Mouse (Mus musculus) testis, postnatal 14 days (tissue): ENCODE results near the gene Kcnk16.

ENCODE experiments used
- DNase-seq: peaks from one replicate; pipeline ENCODE4 v3.0.0; 2021; ENCODE audit warnings: low spot score

Kcnk16 gene

DNA sequence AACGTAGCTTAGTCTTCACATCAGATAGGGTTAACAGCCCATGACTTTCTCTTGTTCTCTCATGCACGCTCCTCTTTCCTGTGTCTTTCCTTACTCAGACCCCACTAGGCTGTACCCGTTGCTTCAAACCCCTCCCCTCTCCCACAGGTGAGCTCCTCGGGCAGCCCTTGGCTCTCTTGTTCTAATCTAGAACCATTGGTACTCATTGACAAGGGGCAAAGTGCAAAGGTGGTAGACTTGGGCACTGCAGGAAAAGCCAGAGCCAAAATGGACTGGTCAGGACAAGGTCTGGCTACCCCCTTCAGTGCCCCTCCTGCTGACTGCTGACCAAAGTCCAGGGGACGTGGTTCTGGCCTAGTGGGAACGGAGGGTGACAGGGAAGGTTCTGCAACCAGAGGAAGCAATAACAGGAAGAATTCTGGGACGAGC is 38.9 kb downstream of the Kcnk16 start:
- DNase-seq = no peak

DNA sequence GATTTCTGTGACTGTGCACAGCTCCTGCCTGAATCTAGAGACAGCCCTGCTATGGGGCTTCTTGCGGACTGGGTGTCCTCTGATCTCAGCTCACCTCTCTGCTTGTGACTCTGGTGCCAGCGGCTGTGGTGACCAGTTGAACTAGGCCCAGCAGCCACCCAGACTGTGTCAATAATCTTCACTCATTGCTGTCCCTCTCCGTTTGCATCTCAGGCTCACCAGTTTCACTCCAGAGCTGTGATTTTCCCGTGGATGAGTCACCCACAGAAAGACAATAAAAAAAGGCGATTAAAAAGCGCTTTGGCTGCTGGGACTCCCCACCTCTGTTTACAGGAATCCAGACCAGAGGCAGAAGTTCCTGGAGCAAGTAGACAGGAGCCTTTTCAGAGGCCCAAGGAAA is 39.6 kb downstream of the Kcnk16 start:
- no peak for DNase-seq

DNA sequence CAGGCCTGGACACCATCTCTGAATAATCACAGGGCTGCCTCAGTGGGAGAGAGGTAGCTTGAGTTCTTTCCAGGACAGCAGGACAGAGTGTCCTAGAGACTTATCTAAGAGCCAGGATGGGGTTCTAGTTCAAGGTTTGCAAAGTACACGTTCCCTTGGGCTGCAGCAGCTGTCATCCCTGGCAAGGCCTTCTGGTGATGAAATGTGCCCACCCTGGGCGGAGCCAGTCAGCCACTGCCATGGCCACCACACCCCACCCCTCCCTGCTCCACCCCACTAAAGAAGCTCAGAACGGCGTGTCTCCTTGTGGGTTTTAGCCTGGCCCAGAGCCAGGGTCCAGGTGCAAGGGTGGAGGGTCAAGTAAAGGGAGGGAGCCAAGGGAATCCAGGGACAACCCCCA is 40.7 kb downstream of the Kcnk16 start:
- DNase-seq = peak; percentile 52

DNA sequence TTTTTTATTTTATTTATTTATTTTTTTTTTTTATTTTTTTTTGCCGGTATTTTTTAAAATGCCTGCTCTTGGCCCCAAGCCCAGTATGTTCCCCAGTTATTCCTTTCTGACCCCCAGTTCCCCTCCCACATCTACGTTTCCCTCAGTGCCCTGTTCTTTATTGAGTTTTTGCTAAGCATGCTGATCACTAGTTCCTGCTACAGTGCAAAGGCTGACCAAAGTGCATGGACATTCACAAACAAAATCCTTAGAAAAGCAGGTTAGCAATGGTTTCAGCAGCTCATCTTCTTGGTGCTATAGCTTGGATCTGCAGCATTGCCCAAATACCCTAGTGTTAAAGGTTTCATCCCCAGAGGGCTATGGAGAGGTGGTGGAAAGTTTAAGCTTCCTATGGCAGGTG is 42.0 kb downstream of the Kcnk16 start:
- DNase-seq = no peak

DNA sequence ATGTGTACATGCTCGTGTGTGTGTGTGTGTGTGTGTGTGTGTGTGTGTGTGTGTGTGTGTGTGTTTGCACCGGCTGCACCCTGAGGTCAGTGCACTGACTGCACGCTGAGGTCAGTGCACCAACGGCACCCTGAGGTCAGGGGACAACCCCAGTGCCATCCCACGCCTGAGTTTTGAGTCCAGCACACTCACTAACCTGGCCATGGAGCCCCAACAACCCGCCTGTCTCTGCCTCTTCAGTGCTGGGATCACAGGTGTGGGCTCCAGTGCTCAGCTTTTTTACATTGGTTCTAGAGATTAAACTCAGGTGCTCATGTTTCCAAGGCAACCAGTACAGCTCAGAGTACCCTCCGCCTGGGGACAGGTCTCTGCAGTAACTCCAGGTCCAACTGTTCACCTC is 42.5 kb downstream of the Kcnk16 start:
- no peak for DNase-seq

DNA sequence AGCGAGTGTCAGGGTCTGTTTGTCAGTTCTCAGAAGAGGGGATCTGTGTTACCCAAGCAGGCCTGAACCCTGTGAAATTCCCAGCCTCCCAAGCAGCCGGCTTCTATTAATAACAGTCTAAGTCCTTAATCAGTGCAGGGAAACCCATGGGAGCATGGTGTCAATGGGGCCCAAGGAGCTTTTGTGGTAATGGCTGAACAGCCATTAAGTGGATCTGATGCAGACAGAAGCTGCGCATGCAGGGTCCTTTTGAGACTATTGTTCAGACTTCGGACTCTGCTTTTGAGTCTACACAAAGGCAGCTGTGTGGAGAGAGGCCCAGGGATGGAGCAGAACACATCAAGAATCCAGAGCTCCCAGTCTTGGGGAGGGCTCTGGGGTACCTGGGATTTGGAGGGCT is 43.5 kb downstream of the Kcnk16 start:
- DNase-seq = no peak

DNA sequence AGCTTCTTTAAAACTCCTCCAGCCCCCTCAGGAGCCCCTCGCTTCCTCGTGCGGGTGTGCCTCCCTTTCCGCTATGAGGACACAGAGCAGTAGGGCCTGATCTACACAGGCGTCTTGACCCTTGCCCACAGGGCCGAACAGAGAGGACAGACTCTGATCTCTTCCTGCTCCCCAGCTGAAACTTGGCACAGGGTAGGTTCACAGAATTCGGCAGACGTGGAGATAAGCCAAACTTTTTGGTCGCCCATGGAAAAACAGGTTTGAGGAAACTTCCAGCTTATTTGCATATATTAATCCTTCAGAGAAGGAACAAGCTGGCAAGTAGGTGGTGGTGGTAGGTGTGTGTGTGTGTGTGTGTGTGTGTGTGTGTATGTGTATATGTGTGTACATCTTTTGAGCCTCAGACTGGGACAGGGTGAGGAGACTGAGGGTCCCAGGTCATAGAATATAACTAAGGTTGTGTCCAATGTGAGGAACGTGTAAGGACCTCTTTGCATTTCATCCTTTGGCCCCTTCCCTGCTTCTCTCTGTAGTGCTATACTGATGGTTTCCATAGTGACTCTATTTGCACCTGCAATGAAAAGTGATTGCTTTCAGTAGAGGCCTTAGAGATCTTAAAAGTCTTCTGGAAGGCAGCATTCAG is 44.3 kb downstream of the Kcnk16 start:
- DNase-seq = no peak

DNA sequence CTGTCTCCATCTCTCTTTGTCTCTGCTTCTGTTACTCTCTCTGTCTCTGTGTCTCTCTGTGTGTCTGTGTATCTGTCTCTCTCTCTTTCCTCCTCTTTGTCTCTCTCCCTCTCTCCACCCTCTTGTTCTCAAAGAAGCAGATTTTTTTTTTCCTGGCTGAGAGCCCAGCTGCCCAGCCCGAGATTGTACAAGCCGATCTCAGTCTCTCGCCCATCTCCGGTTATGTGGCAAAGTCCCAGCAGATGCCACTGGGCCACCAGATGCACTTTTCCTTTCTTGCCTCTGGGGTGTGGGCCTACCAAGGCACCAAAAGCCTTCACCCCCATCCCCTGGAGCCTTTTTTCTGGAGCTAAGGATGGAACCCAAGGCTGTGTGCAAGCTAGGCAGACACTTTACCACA is 44.8 kb downstream of the Kcnk16 start:
- DNase-seq = peak; percentile 62

DNA sequence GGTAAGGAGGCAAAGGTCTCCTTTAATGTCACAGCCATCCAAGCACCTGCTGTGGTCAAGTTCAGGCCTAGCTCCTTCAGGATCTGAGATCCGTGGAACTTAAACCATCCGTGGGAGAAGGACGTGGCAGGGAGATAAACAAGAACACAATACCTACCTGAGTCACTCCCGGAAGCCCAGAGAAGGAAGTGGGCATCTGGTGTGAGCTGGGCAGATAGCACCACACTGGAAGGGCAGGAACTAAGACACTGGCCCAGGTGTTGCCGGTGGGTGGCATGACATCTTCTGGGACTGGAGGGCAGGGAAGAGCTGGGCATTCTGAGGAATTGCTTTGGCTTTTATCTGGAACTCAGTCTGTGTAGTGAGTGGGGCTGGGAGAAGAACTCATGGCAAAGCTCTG is 45.7 kb downstream of the Kcnk16 start:
- no peak for DNase-seq

DNA sequence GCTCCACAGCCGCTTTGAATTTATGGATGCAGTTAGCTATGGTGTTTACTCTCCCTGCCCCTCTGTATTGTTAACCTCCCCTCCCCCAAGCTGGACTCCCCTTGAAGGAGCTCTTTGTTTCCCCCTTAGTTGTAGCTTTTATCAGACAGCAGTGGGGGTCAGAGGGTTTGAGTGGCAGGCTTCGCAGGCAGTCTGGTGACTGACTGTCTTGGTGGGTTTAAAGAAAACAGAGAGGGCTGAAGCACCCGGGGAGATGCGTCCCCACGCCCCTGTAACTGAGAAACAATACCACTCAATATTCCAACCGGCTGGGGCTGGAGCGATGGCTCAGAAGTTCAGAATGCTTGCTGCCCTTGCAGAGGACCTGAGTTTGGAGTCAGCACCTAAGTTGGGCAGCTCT is 47.9 kb downstream of the Kcnk16 start:
- DNase-seq = no peak

DNA sequence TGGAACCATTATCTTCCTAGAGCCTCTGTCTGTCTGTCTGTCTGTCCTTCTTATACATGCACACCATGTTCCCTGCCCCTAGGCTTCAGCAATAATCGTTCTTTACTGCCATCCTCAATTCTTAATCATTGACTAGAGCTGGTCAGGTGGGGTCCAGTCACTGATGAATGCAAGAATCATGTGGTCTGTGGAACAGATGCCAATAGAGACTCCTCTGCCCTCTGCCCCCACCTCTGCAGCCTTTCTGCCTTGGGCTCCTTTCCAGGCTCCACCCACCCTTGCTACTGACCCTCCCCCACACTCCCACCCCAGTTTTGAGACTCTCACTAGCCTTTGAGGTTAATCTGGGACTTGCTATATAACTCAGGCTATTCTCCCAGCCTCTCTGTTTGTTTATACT is 49.1 kb downstream of the Kcnk16 start:
- no peak for DNase-seq

DNA sequence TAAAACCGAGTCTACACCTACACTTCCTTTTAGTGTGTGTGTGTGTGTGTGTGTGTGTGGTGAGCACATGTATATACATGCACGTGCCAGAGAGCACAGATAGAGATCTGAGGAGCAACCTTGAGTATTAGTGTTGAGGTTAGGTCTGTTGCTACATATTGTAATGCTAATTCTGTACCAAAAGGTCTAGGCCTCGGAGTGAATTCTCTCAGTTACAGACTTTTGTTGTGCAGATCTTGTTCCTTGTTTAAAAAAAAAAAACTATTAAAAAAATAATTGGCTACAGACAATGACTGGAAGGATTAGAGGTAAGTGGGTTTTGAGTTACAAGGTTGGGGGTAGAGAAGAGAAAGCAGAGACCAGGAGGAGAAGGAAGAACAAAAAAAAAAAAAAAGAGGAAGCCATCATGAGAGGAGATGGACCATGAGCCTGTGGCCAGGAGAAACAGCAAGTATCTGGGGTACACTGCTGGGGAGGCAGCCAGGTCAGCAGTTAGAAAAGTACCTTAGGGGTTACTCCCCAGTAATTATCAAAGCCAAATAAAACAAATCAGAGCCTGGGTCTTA is 51.6 kb downstream of the Kcnk16 start:
- no peak for DNase-seq

DNA sequence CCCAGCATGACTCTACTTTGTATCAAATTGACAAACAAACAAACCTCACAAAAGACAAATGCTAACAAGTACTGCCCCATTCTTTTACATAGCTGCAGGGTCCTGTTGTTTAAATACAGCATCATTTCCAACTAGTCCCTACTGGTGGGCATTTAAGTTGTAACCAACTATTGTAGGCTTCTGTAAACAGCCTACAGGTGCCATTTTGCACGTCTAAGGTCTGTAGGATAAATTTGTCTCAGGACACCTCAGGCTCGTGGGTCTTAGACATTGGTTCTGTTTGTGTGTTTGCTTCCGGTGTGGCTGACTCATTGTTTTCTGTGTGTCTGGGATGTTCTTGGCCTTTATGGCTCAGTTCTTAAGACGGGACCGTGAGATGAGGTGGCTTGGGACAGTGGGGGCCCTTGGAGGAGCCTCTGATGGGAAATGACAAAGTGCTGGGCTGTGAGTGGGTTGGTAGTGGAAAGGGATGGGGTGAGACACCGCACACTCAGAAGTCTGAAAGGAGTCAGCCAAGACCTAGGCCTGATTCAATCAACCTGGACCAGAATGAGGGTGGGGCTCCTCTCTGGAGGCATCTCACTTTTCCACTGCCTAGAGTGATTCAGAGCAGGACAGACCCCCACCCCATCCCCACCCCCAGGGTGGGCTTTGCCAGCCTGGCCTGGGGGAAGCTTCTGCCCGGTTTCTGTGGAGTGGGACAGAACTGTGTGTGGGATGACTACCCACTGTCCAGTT is 52.3 kb downstream of the Kcnk16 start:
- no peak for DNase-seq

DNA sequence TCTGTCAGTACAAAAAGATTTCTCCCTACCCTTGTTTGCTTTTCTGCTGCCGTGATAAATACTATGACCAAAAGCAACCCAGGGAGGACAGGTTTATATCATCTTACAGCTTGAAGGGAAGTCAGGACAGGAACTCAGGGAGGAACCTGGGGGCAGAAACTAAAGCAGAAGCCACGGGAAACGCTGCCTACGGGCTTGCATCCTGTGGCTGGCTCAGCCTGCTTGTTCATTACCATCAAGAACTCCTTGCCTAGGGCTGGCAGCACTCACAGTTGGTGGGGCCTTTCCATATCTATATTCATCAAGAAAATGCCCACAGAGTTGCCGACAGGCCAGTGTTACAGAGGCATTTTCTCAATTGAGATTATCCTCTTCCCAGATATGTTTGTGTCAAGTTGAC is 53.2 kb downstream of the Kcnk16 start:
- no peak for DNase-seq

DNA sequence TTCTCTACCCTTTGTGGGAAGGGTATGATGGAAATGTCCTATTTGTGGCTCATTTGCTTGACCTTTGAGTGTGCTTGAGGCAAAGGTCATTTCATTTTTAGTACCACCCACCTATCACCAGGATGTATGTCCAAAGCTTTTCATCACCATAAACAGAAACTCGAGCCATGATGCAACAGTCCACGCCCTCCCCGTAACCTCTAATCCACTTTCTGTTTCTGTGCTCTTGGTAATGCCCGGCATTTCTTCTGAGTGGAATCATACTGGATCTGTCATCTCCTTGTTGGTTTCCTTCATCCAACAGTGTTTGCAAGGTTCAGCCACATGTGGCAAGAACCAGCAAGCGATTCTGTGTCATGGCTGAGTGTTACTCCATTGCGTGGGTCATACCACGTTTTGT is 54.9 kb downstream of the Kcnk16 start:
- no peak for DNase-seq

DNA sequence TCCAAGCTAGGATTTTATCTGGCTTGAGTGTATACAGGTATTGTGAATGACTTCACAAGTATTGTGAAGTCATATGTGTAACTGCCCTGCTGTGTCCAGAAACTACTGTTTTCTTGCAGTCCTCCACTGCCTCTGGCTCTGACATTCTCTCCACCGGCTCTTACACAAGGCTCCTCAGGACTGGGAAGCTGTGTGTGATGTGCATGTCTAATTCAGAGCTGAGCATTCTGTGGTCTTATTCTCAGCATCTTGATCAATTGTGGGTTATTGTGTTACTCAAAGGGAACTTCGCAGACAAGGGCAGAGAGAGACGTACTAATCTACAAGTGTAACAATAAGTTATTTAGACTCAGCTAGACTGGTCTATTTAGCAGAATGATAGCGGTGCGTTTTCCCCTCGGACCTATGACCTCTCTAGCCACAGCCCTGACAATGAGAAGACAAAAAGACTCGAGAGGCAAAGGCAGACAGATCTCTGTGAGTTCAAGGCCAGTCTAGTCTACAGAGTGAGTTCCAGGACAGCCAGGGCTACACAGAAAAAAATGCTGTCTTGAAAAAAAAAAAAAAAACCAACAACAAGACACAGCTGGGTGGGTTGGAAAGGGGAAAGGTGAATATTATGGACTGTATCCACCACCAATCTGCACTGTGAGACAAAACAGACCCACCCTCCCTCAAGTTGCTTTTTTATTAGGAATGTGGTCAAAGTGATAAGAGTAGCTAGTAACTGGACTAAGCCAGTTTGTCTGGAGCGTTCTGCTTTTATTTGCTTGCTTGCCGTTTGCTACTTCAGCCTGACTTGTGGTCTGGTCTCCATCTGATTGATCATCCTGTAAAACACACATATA is 57.0 kb downstream of the Kcnk16 start:
- DNase-seq = no peak
